Mouse (Mus musculus) yolk sac, embryonic 10.5 days (tissue): ENCODE measurements around the gene Pctp.
A peak's percentile ranks its signal among the peaks of the same experiment; 100 is the strongest.

Experiments
- DNase-seq: peaks from one replicate; pipeline ENCODE4 v3.0.0-alpha.2; 2017; ENCODE audit warnings: low spot score

The Pctp gene

DNA sequence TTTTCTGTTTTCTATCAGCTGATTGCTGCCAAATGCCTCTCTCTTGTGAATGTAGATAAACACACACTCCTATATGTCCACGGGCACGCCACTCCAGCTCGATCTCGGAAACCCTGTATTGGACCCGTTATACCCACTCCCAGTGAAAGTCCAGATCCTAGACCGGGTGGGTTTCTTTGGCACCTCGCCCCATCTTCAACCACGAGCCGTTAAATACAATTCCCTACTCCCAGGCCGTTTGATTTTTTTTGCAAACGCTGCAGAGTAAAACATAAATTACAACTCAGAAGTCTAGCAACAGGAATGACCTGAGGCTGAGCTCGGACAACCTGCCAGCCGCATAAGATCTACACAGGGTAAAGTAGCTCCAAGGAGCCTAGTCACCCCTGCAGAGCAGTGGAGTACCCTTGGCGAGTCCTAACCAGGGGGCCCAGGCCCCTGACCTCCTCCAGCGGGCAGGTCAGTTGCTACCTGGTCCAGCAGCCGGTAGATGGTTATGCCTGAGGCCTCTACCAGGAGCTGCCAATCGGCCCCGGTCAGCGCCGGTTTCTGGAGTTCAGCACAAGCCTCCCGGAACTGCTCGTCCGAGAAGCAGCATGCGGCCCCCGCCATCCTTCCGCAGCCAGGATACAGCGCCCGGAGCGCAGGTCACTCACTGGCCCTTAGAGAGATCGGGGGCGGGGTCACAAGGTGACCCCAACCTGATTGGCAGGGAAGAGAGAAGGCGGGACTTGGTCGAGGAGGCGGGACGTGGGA, at the start of gene Pctp:
TSS of gene Pctp (minus strand) at position 664 of the 756 bp plus-strand sequence.
- DNase-seq, result peak; percentile 94

DNA sequence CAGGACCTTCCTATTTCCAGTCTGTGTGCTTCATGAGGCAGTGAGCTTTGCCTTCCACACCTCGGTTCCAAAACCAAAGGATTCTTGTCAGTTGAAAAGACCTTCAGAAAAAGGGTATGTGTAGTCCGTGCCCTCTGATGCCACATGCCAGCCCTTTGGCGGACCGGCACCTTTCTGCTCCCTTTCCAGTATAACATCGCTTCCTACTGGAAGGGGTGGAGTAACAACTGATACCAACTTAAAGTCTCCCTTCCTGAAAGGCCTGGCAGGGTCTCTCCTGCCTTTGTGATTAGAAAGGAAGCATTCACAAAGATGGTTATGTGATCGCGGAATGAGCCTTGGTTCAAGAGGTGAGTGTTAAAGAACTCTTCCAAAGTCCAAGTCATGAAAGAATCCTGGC, 47.3 kb upstream of the Pctp start:
- DNase-seq, result no peak

GRCm38 (mm10) chr11:90047271-90047670, 44.6 kb upstream of the Pctp start:
- no peak for DNase-seq

DNA sequence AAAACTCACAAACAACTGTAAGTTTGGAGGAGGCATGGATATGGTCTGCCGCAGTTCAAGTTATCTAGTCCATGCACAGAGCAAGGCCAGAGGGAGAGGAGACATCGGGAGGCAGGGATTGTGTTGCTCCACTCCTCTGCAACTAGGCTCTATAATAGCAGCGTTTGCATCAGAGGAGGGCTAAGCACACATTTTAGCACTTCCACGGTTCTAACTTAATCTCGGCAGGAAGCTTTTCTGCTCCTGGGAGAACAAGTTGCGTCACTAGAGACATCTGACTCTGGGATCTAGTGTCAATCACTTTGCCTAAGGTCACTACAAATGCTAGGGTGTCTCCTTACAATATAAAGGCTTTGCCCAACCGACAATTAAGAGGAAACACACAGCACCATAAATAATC, 43.5 kb upstream of the Pctp start:
- DNase-seq, result no peak

- DNase-seq, result no peak
Measured at GRCm38 (mm10) chr11:90044459-90044858, 41.8 kb upstream of the Pctp start.

DNA sequence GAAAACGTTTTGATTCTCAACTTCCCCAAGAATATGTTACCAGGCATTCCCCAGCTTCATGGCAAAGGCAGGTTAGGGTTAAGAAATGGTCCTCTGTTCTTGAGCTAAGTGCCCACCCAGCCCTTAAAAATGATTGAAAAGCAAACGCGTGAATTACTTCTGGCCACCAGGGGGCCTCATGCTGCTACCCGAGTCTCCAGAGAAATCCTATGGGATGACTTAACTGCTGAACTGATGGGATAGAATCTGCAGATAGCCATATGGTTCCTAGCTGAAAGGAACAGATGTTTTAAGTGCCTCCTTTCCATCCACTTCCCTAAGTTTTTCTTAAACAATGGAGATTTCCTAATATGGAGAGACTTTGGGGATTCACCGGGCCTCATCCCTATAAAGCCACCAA, 35.3 kb upstream of the Pctp start:
- DNase-seq, result no peak

- no peak for DNase-seq
Measured at GRCm38 (mm10) chr11:90036416-90036815, 33.7 kb upstream of the Pctp start.

DNA sequence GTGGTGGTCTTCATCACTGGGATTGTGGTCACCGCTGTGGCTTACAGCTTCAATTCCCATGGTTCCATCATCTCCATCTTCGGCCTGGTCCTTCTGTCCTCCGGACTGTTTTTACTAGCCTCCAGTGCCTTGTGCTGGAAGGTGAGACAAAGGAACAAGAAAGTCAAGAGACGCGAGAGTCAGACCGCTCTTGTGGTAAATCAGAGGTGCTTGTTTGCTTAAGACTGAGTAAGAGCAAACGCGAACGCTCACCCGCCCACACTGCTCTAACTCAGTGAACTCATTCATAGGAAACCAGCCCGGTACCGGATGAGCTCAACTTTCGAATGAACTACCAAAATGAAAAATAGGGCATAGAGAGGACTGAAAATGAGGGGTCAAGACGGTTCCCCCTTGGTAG, 32.8 kb upstream of the Pctp start:
- DNase-seq, result no peak

GRCm38 (mm10) chr11:90034646-90035045, 32.0 kb upstream of the Pctp start:
- DNase-seq, result no peak

- DNase-seq, result no peak
Measured at GRCm38 (mm10) chr11:90033442-90033841, 30.7 kb upstream of the Pctp start.

DNA sequence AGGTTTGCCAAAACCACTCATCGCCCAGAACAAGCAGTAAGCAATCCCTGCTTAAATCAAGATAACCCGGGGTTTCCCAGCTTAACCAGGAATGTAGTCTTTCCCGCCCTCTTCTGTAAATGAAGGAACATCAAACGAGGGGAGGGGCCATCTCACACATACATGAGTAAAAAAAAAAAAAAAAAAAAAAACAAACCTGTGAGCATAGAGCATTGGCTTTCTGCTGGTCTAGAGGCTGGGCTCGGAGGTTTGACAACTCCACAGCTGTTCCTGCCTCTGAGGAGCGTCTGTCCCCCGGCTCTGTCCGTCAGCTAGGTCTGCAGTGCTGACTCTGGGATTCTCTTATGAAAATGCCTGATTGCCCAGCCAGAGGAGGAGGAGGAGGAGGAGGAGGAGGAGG, 30.1 kb upstream of the Pctp start:
- no peak for DNase-seq

DNA sequence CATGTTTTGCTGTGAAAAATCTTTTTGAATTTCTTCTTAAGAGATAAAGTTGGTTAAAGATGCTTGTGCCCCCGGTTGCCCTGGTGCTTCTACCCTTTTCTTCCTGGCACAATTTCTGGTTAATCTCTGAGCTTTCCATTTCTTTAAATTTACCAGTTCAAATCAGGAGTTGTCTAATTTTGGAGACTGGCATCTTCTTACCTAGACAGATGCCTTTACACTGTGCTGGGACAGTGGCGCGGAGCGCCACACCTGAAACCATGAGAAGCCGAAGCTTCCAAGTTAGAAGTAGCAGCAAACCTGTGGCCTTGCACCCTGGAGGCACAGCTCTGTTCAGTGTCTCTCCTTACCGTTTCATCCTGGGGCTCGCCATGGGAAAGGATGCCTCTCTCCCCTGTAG, 28.4 kb upstream of the Pctp start:
- DNase-seq, result no peak

DNA sequence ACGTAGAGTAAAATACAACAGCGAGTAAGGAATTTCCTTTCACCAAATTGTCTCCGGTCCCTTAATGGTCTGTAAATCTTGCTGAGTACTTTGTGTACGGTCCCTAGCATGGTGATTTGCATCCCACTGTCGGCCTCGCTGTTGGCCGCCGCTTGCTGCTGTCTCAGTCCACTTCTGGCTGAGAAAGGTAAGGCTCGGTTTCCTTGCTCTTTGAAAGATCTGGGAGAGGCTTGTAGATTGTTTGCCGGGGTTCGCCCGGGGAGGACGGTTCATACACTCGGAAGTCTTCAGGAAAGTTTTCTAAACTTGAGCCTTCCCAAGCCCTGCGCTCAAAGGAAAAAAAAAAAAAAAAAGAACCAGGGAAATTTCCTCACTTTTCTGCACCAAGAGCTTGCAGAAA, 27.9 kb upstream of the Pctp start:
- DNase-seq, result peak; percentile 32

- DNase-seq, result no peak
Measured at GRCm38 (mm10) chr11:90029841-90030398, 27.2 kb upstream of the Pctp start, which contains the start of gene Tmem100. Gene Tmem100, plus strand, starts transcription at chr11:90030348.

DNA sequence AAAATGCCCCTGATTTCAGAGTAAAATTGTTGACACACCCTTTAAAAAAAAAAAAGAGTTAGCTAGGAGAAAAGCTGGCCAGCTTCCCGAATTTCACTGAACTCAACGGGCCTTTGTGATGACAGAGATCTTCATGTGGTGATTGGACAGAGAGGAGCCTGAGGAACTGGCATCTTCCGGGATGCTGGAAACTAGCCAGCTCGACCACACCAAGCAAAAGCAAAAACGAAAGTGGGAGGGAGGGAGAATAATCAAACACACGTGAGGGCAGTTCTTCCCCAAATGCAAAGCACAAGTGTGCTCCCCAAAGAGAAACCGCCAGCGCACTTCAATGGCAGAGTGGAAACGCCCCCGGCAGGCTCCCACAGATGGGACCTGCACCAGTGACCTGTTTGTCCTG, 26.7 kb upstream of the Pctp start:
- no peak for DNase-seq

DNA sequence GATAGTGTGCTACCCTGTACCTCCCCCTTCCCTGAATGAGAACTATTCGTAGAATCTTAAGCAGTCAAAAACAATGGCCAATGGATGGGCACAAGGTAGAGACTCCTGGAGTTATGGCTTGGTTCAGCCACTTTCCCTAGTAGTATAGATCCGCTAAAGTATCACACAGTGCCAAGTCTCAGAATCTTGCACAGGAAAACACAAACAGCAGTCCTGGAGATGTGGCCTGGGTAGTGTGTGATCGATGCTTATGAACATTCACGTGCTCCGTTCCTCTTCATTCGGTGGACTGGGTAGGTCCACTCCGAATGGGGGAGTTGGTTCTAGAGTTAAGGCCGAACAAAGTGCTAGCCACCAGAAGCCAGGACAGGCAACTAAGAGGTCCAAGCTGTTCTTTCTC, 26.1 kb upstream of the Pctp start:
- no peak for DNase-seq

- DNase-seq, result no peak
Measured at GRCm38 (mm10) chr11:90027216-90027615, 24.5 kb upstream of the Pctp start.

- DNase-seq, result no peak
Measured at GRCm38 (mm10) chr11:90026802-90027174, 24.1 kb upstream of the Pctp start.

- DNase-seq, result no peak
Measured at GRCm38 (mm10) chr11:90025891-90026801, 23.5 kb upstream of the Pctp start.

DNA sequence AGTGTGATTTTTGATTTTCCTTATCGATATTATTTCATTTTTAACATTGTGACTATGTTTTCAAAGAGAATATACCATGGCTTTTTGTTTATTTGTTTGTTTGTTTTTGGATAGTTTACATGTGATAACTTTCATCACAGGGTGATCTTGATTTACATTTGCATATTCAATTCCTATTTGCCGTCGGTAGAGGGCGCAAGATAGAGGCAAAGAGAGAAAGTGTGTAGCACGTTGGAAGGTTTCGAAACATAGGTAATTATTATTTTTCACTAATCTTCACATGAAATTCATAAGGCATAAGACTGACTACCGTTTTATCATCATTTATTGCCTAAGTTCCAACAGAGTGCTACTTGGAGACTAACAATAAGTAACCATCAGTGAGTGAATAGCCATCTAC, 16.5 kb upstream of the Pctp start:
- DNase-seq, result no peak

DNA sequence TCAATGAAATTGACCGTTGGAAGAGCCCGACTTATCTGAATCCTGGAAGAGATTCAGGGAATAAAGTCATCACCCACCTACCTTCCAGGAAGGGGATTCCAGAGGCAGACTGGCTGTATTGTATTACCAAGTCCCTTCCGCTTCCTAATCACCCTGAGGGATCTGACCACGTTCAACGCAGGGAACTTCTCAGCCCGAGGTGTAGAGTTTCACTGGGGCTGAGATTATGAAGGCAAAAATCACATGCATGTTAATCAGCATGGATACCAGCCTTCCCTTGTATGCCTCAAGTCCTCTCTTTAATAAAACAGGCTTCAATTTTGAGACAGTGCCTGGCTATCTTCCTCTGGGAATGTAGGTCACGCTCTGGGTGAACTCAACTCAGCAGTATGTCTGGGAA, 12.6 kb upstream of the Pctp start:
- DNase-seq, result no peak

DNA sequence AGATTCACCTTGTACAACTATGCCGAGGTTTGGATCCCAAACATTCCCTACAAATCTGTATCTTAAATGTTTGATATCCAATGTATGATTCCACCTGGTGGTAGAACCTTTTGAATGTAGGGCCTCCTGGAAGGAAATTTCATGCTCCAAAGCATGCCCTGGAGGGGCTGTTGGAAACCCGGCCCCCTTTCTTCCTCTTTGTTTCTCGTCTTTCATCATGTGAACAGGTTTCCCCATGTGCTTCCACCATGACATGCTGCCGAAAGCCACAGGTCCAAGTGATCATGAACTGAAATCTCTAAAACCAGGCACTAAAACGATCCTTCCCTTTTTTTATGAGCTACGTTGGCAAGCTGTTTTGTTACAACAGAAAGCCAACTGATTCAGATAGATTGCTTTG, 11.0 kb upstream of the Pctp start:
- DNase-seq, result no peak
